Mouse (Mus musculus) spleen, adult 2 months (tissue): Measurements from ENCODE around the gene Pnp.
A peak's percentile ranks its signal among the peaks of the same experiment; 100 is the strongest.

ENCODE experiments used
- CTCF ChIP-seq: fragments of 200-500 bp; IDR thresholded peaks from 2 replicates; pipeline ENCODE4 v1.5.1; 2011; ENCODE audit warnings: mild to moderate bottlenecking, inconsistent platforms; ENCODE audit not compliant: insufficient read depth, insufficient read length, insufficient replicate concordance; ENCODE audit errors: extremely low read depth
- POLR2A ChIP-seq: fragments of 200-500 bp; IDR thresholded peaks from 2 replicates; pipeline ENCODE4 v1.6.1; 2011; ENCODE audit warnings: low read depth, low read length, inconsistent platforms

DNA sequence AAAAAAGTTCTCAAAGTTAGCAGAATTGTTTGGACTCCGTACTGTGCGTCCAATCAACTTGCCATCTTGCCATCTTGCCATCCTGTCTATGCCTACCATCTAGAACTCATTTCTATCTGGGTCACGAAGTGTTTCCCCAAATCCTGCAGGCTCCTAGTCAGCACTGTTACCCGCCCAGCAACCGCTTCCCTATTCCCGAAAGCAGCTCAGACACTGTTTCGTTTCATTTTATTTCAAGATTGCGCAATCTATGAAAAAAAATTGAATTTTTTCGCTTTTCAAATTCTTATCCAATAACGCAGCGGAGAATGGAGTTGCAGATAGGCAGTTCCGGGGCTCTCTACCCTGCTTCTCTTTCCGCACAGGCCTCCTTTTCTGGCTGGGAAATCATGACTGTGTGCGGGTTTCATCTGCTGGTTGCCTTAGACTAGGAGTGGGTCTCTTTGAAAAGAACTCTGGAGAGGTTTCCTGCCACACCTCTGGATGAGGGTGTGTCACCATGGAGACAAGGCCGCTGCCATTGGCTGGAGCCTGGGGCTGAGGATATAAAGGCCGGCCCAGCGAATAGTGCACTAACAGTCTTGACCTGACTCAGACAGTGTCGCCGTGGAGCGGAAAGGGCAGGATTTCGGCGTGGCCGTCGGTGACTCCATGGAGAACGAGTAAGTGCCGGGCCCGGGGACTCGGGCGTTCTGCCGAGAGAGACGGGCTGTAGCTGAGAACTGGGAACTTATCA is 13.2 kb downstream of the Pnp start, which contains the start of gene Gm49342:
- TF ChIP-seq CTCF (peak; percentile 16; the same call in 1 of the 2 replicates), POLR2A (peak; percentile 96)
